Mouse (Mus musculus): ENCODE data around the gene Olfr412. TPM values are rescaled to one million over a fixed set of nuclear protein-coding genes. Genes with fewer than 3 reads are reported as not detected.

Gene Olfr412
- total and polyA plus RNA-seq, 3 experiments: not detected

- DNase-seq (ENCODE audit: low read depth, low spot score): no peak
- H3K9ac ChIP-seq (ENCODE audit: control insufficient read depth, low read depth, low read length, poor library complexity, severe bottlenecking): no peak overlapping the region
- H3K27ac ChIP-seq (ENCODE audit: control insufficient read depth, low read depth, low read length): no peak overlapping the region
- H3K4me3 ChIP-seq (ENCODE audit: control insufficient read depth in 1 of 2, insufficient read depth in 1 of 2, low read depth in 2 of 2, low read length in 2 of 2): no peak overlapping the region
- no peaks in the 10 kb centered on the region for H3K27me3 ChIP-seq (ENCODE audit: control insufficient read depth in 1 of 2, insufficient read depth in 2 of 2, low read length in 2 of 2)
- H3K9me3 ChIP-seq (replicated peaks; ENCODE audit: insufficient read depth, low read length): no peaks in the 10 kb centered on the region
- no peak for TF ChIP-seq NRF1 (IDR thresholded peaks at IDR 0.05; ENCODE audit: insufficient read depth, low read depth, low read length, poor library complexity, severe bottlenecking)
- no peak for TF ChIP-seq ETS1 (IDR thresholded peaks at IDR 0.05; ENCODE audit: low read depth, low read length)
- TF ChIP-seq MYC (IDR thresholded peaks at IDR 0.05; ENCODE audit: low read depth, low read length): no peak
- TF ChIP-seq SMC3 (IDR thresholded peaks at IDR 0.05; ENCODE audit: low read depth, low read length): no peak
- TF ChIP-seq USF2 (IDR thresholded peaks at IDR 0.05; ENCODE audit: borderline replicate concordance in 1 of 2, insufficient read depth in 1 of 2, low read depth in 1 of 2, low read length in 2 of 2): no peak
- H3K79me2 ChIP-seq (ENCODE audit: control insufficient read depth, insufficient read depth, low read length, poor library complexity): no peaks in the 10 kb centered on the region
- H3K4me1 ChIP-seq (ENCODE audit: control insufficient read depth in 1 of 2, insufficient read depth in 2 of 2, low read length in 2 of 2): peaks cover 0 to 2% of the 10 kb centered on the region in 2 experiments; a peak in 2 of 4 replicates
- H3K36me3 ChIP-seq (ENCODE audit: control insufficient read depth in 1 of 2, insufficient read depth in 2 of 2, low read length in 2 of 2): no peaks in the 10 kb centered on the region; a peak in 1 of 4 replicates
These were observed 42.3 kb downstream of the Olfr412 start for GRCm38 (mm10) chr11:74404216-74404615.

DNA sequence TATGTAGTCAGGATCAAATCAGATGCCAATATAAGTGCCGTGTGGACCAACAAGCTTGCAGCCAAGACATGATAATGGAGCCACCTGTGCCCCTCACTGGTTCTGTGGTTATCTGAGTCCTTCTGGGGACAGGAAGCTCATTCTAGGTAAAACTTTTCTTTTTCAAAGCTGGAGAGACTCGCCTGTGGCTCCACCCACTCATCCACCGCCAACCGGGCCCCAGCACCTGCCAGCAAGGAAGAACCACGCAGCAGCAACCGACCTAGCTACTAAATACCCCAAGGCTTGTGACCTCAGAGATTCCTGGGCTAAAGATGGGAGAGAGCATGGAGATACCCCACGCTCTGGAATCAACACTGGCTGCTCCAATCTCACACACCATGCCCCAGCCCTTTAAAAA lies 43.3 kb downstream of the Olfr412 start:
- H3K79me2 ChIP-seq (ENCODE audit: control insufficient read depth, insufficient read depth, low read length, poor library complexity): no peaks in the 10 kb centered on the region
- H3K27me3 ChIP-seq (ENCODE audit: control insufficient read depth in 1 of 2, insufficient read depth in 2 of 2, low read length in 2 of 2): no peaks in the 10 kb centered on the region
- no peaks in the 10 kb centered on the region for H3K9me3 ChIP-seq (replicated peaks; ENCODE audit: insufficient read depth, low read length)
- H3K36me3 ChIP-seq (ENCODE audit: control insufficient read depth in 1 of 2, insufficient read depth in 2 of 2, low read length in 2 of 2): no peaks in the 10 kb centered on the region; a peak in 1 of 4 replicates
- no peak overlapping the region for H3K4me3 ChIP-seq (ENCODE audit: control insufficient read depth in 1 of 2, insufficient read depth in 1 of 2, low read depth in 2 of 2, low read length in 2 of 2)
- DNase-seq (ENCODE audit: low read depth, low spot score): no peak
- no peak overlapping the region for H3K9ac ChIP-seq (ENCODE audit: control insufficient read depth, low read depth, low read length, poor library complexity, severe bottlenecking)
- H3K4me1 ChIP-seq (ENCODE audit: control insufficient read depth in 1 of 2, insufficient read depth in 2 of 2, low read length in 2 of 2): peaks cover 0 to 2% of the 10 kb centered on the region in 2 experiments; a peak in 2 of 4 replicates
- TF ChIP-seq ELF1 (IDR thresholded peaks at IDR 0.05; ENCODE audit: low read depth, low read length): no peak
- TF ChIP-seq NELFE (IDR thresholded peaks at IDR 0.05; ENCODE audit: low read depth, low read length): no peak
- TF ChIP-seq ZC3H11A (IDR thresholded peaks at IDR 0.05; ENCODE audit: low read depth, low read length): no peak
- TF ChIP-seq GATA1 (IDR thresholded peaks at IDR 0.05; ENCODE audit: low read depth, low read length): no peak
- TF ChIP-seq JUND (IDR thresholded peaks at IDR 0.05; ENCODE audit: low read depth, low read length): no peak
- TF ChIP-seq UBTF (IDR thresholded peaks at IDR 0.05; ENCODE audit: borderline replicate concordance, insufficient read depth, low read depth, low read length): no peak
- TF ChIP-seq RCOR1 (IDR thresholded peaks at IDR 0.05; ENCODE audit: low read depth, low read length): no peak
- no peak for TF ChIP-seq E2F4 (IDR thresholded peaks at IDR 0.05; ENCODE audit: borderline replicate concordance, low read depth, low read length)
- TF ChIP-seq NRF1 (IDR thresholded peaks at IDR 0.05; ENCODE audit: insufficient read depth, low read depth, low read length, poor library complexity, severe bottlenecking): no peak
- H3K27ac ChIP-seq (ENCODE audit: control insufficient read depth, low read depth, low read length): no peak overlapping the region

Measured in MEL (cell line).